Mouse (Mus musculus) heart, embryonic 16.5 days (tissue): ENCODE measurements around the gene Mapk1ip1l. TPM values are rescaled to one million over a fixed set of nuclear protein-coding genes. Genes with fewer than 3 reads are reported as not detected.

Experiments used
- ATAC-seq: fragments of 200-750 bp; cut with Nextera tagmentation; replicated peaks from 2 replicates; pipeline ENCODE4 v1.8.0; 2017; ENCODE audit warnings: moderate number of reproducible peaks; ENCODE audit not compliant: insufficient read depth, low FRiP score; ENCODE audit errors: extremely low read depth
- H3K27ac ChIP-seq: fragments of 300-500 bp; sonication (generic); 2 replicates; pipeline ENCODE4 v1.5.1; 2014; ENCODE audit warnings: mild to moderate bottlenecking, low read length, control low read depth, moderate library complexity
- H3K27me3 ChIP-seq: fragments of 300-500 bp; sonication (generic); 2 replicates; pipeline ENCODE4 v1.6.1; 2014; ENCODE audit warnings: low read length, mixed read lengths; ENCODE audit not compliant: control insufficient read depth, insufficient read depth
- H3K36me3 ChIP-seq: fragments of 300-500 bp; sonication (generic); 2 replicates; pipeline ENCODE4 v1.6.1; 2014; ENCODE audit not compliant: control insufficient read depth, insufficient read depth
- H3K4me1 ChIP-seq: fragments of 300-500 bp; sonication (generic); 2 replicates; pipeline ENCODE4 v1.6.1; 2014; ENCODE audit warnings: low read length, mixed read lengths; ENCODE audit not compliant: control insufficient read depth, insufficient read depth
- H3K4me2 ChIP-seq: fragments of 300-500 bp; sonication (generic); 2 replicates; pipeline ENCODE4 v1.6.1; 2014; ENCODE audit warnings: low read depth, mild to moderate bottlenecking, control low read depth, low read length
- H3K4me3 ChIP-seq: fragments of 300-500 bp; sonication (generic); 2 replicates; pipeline ENCODE4 v1.5.1; 2014; ENCODE audit warnings: mild to moderate bottlenecking, control low read depth, low read length
- H3K9ac ChIP-seq: fragments of 300-500 bp; sonication (generic); 2 replicates; pipeline ENCODE4 v1.6.1; 2014; ENCODE audit warnings: low read length, control low read depth
- H3K9me3 ChIP-seq: fragments of 300-500 bp; sonication (generic); replicated peaks from 2 replicates; pipeline ENCODE4 v1.6.1; 2016; ENCODE audit warnings: low read length; ENCODE audit not compliant: control insufficient read depth
- WGBS: fragments of 180-500 bp; shearing (Covaris S2); extraction: QIAGEN DNeasy Blood & Tissue Kit; methylation state at CpG from one replicate; pipeline ENCODE4 v1.1.7; 2014; 5-methylcytosine and 5-hydroxymethylcytosine counted together
- polyA plus RNA-seq: library from polyadenylated mRNA; unstranded; fragments of >200 nt; fragmentation: Nextera tagmentation; extraction: Ambion mirVana; gene quantifications from 2 replicates; pipeline ENCODE4 v1.2.1, GENCODE M21; 2015

Mapk1ip1l gene
- polyA plus RNA-seq, 1 experiment from 2014 or later = 40.7 TPM

DNA sequence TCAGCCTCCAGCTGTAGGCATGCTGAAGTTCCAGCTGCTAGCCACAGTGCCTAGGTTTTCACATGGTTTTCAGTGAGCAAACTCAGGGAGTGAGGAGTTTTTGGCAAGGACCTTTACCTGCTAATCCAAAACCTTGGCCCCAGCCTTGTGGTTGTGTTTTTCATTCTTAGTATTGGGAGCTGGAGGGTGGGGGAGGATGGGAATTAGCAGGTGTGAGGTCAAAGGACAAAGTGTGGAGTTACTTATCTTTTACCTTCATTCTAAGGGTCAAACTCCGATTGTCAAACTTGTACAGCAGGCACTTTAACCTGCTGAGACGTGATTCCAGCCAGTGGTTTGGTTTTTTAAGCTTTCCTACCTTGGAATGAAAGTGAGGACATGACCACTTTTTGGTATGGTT lies 1.8 kb upstream of the Mapk1ip1l start:
- H3K27ac ChIP-seq = no peak overlapping the region
- whole genome bisulfite sequencing = 64% methylated on average over 2 of the region's 2 CpGs
- no peak for ATAC-seq

DNA sequence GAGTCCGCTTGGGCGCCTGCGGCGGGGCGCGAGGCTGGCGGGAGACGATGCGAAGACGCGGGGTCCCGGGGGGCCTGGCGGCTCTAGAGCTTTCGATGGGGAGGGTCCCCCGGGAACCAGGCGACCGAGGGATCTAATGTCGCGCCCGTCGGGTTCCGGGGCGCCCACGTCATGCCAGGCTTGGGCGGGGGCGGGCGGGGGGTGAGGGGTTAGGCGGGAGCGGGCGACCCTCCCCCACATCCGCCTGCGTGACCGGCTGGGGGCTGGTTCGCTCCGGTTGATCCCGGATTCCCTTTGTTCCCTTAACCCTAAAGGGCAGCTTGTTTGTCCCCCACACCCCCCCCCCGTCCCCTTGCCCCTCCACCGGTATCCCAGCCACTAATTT lies 334 bp downstream of the Mapk1ip1l start:
- Histone ChIP-seq H3K4me2 (peak overlapping the region; percentile 80), H3K27ac (peak overlapping the region; percentile 97), H3K4me3 (peak overlapping the region; percentile 100), H3K9ac (peak overlapping the region; percentile 99), H3K4me1 (peaks cover 15% of the 10 kb centered on the region), H3K36me3 (peaks cover 5% of the 10 kb centered on the region; the same call in 1 of the 2 replicates), H3K9me3 (no peaks in the 10 kb centered on the region), H3K27me3 (no peaks in the 10 kb centered on the region)
- WGBS = under 1% methylated on average over 35 of the region's 38 CpGs
- ATAC-seq = peak; percentile 71

More for the DNA sequence above, 1.8 kb upstream of the Mapk1ip1l start:
- peaks cover 13% of the 10 kb centered on the region for H3K4me1 ChIP-seq
- no peaks in the 10 kb centered on the region for H3K9me3 ChIP-seq
- no peak overlapping the region for H3K9ac ChIP-seq
- H3K27me3 ChIP-seq = no peaks in the 10 kb centered on the region
- no peak overlapping the region for H3K4me3 ChIP-seq
- peaks cover 2% of the 10 kb centered on the region; the same call in 1 of the 2 replicates for H3K36me3 ChIP-seq
- no peak overlapping the region for H3K4me2 ChIP-seq

DNA sequence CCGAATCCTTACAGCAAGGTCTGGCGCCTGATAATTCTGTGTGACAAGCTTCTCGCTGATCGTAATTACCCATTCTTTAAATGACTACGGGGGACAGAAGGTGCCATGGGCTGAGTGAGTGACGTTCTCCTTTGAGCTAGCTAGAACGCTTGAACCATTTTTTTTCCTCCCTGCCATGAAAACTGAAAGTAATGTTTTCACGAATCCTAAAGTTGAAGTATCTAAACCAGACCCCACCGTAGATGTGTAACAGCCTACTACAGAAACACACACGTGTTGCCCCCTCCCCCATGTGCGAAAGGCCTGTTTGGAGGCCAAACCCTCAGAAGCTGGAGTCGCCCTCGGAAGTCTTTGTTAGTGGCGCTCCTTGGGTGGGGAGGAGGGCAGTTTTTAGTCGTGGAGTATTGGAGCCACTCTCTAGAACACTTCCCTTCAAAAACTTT lies 774 bp downstream of the Mapk1ip1l start:
- Histone ChIP-seq H3K27ac (peak overlapping the region; percentile 97), H3K4me2 (peak overlapping the region; percentile 80), H3K4me3 (peak overlapping the region; percentile 100), H3K9me3 (no peaks in the 10 kb centered on the region), H3K4me1 (peaks cover 15% of the 10 kb centered on the region), H3K27me3 (no peaks in the 10 kb centered on the region), H3K36me3 (peaks cover 5% of the 10 kb centered on the region; the same call in 1 of the 2 replicates), H3K9ac (peak overlapping the region; percentile 99)
- 0% methylated on average over 15 of the region's 15 CpGs for WGBS
- peak; percentile 23; the same call in 1 of the 2 replicates for ATAC-seq

DNA sequence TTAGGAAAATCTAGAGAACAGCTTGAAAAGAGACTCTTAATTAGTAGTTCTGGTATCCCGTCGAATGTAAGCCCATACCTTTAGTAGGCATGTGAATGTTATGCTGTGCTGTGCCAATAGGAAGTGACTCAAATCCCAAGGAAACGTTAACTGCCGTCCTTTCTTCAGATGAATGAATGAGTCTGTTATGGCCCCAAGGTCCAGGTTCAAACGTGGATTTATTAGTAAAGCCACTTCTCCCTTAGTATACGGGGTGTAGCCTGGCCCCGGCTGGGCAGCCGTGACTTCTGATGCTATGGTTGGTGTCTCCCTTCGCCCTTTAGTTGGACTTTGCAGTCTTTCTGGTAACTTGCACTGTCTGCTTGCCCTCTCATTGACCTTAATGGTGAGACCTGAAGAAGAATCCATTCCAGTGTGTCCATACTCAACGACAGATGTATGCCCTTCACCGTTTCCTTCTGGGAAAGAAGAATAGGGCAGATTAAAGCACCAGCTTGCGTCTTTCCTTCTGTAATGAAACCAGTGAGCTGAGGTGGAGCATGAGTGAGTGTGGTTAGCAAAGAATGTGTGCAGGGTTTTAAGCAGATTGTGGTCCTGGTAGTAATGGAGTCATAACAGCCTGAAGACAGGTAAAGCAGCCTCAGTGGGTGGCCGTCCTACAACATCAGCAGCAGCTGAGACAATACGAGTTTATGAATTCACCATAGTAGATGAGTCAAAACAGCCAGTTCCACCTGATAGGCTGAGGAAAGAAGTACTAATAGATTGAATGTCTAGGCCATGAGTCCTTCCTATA lies 5.0 kb downstream of the Mapk1ip1l start:
- Histone ChIP-seq H3K4me2 (no peak overlapping the region), H3K27me3 (no peaks in the 10 kb centered on the region), H3K4me3 (no peak overlapping the region), H3K9ac (no peak overlapping the region), H3K9me3 (no peaks in the 10 kb centered on the region), H3K4me1 (peaks cover 9% of the 10 kb centered on the region), H3K27ac (no peak overlapping the region), H3K36me3 (peaks cover 5% of the 10 kb centered on the region; the same call in 1 of the 2 replicates)
- 75% methylated on average over 14 of the region's 14 CpGs for WGBS
- no peak for ATAC-seq

DNA sequence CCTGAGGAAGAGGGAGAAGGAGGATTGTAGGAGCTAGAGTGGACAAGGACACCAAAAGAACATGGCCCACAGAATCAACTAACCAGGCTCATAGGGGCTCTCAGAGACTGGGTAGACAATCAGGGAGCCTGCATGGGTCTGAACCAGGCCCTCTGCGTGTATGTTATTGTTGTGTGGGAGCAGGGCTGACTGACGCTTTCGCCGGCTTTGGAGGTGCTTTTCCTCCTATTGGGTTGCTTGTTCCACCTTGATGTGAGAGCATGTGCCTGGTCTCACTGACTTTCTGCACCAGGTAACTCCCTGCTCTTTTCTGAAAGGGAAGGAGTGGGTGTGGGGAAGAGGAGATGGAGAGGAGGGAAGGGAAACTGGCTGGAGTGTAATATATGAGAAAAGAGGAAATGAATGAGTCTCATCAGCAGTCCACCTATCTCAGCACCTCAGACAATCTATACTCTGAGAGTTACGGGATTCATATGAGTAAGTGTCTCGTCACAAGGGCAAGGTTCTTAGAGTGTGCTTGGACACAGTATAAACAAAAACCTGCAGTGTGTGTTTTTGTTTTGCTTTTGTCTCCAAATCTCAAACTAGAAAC lies 6.8 kb downstream of the Mapk1ip1l start:
- H3K4me2 ChIP-seq = no peak overlapping the region
- ATAC-seq = no peak

DNA sequence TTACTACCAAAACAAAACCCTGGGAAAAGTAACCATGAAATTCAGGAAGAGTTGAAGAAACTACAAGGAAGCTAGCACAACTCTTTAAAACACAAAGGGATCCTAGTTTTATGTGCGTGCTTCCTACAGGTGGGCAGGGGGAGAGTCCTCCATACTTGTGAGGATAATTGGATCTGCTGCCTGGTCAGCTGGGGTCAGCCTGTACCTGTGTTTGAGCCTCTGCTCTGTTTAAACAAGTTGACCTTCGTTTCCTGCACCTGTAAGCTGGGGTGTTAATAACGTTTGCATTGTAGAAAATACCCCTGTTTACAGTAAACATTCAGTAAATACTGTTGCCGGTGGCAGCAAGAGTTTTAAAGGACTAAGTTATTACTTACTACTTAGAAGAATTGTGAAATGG lies 7.9 kb downstream of the Mapk1ip1l start:
- Histone ChIP-seq H3K4me2 (no peak overlapping the region), H3K4me1 (0 out of 2 replicates have a peak, but pooled peaks cover 2% of the 10 kb centered on the region), H3K27me3 (no peaks in the 10 kb centered on the region), H3K27ac (no peak overlapping the region), H3K36me3 (peaks cover 19% of the 10 kb centered on the region), H3K9ac (no peak overlapping the region), H3K4me3 (no peak overlapping the region), H3K9me3 (no peaks in the 10 kb centered on the region)
- ATAC-seq = no peak
- WGBS = 88% methylated on average over 4 of the region's 4 CpGs

More for the DNA sequence above, 6.8 kb downstream of the Mapk1ip1l start:
- no peak overlapping the region for H3K4me3 ChIP-seq
- H3K36me3 ChIP-seq = peaks cover 10% of the 10 kb centered on the region; the same call in 1 of the 2 replicates
- H3K9ac ChIP-seq = no peak overlapping the region
- WGBS = 86% methylated on average over 6 of the region's 6 CpGs
- H3K27me3 ChIP-seq = no peaks in the 10 kb centered on the region
- H3K9me3 ChIP-seq = no peaks in the 10 kb centered on the region
- 0 out of 2 replicates have a peak, but pooled peaks cover 4% of the 10 kb centered on the region for H3K4me1 ChIP-seq
- H3K27ac ChIP-seq = no peak overlapping the region

DNA sequence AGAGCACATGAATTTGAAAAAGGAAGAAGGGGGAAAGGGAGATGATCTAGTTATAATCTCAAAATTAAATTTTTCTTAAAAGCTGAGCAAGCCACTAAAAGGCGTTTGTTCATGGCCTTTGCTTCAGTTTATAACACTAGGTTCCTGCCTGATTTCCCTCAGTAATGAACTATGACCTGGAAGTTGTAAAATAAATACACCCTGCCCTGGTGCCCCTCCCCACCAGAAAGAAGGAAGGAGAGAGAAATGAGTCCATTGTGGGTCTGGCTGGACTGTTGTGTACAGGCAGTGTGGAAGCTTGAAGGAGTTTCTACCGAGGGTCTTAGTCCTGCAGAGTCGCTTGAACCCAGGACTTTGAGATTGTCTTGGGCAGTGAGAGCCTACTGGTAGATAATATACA lies 9.6 kb downstream of the Mapk1ip1l start:
- Histone ChIP-seq H3K27ac (no peak overlapping the region), H3K36me3 (peaks cover 26% of the 10 kb centered on the region), H3K27me3 (no peaks in the 10 kb centered on the region), H3K9me3 (no peaks in the 10 kb centered on the region), H3K9ac (no peak overlapping the region), H3K4me1 (0 out of 2 replicates have a peak, but pooled peaks cover 2% of the 10 kb centered on the region), H3K4me2 (no peak overlapping the region), H3K4me3 (no peak overlapping the region)
- whole genome bisulfite sequencing = 85% methylated on average over 3 of the region's 3 CpGs
- ATAC-seq = no peak

DNA sequence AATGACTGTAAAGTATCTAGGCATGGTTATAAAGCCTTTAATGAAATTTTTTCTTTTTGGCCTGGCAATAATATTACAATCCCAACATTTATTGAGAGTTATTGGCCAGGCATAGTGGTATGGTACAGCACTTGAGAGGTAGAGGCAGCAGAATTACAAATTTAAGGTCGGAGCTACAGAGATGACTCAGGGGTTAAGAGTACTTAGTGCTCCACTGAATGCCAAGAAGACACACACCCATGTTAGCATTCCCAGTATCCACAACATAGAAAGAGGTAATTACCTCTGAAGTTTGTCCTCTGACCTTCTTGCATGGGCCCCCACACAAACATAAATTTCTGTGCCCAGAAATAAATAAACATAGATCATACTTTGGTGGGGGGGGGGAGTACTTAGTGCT lies 11.0 kb downstream of the Mapk1ip1l start:
- no peak for ATAC-seq
- WGBS = 97% methylated on average over 1 of the region's 1 CpGs
- H3K27ac ChIP-seq = no peak overlapping the region
- H3K9me3 ChIP-seq = no peaks in the 10 kb centered on the region
- H3K4me3 ChIP-seq = no peak overlapping the region
- no peak overlapping the region for H3K4me2 ChIP-seq
- no peak overlapping the region for H3K9ac ChIP-seq
- no peaks in the 10 kb centered on the region for H3K27me3 ChIP-seq
- H3K36me3 ChIP-seq = peaks cover 27% of the 10 kb centered on the region
- no peaks in the 10 kb centered on the region for H3K4me1 ChIP-seq
